Mouse (Mus musculus) CD8-positive naive resting alpha-beta T cell, adult 2 months (primary cell): Measurements from ENCODE around the gene Hspa1l.
A peak's percentile ranks its signal among the peaks of the same experiment; 100 is the strongest.
"Not testable (repeated sequence)": the region's sequence is repeated elsewhere in the genome, so short reads cannot be mapped to it uniquely, and the experiment has no call there.

Experiments
- DNase-seq, 2 experiments: peaks; one replicate each; pipeline ENCODE4 v3.0.0; 2022; ENCODE audit warnings: low read depth in 2 of 2, low spot score in 2 of 2

Hspa1l gene

GRCm38 (mm10) chr17:35002153-35002865 lies 29.8 kb downstream of the Hspa1l start:
- DNase-seq, result no peak

GRCm38 (mm10) chr17:35003022-35003838 lies 30.7 kb downstream of the Hspa1l start:
- DNase-seq, result no peak

GRCm38 (mm10) chr17:35004075-35004717 lies 31.7 kb downstream of the Hspa1l start:
- no peak for DNase-seq

GRCm38 (mm10) chr17:35005158-35005557 lies 32.7 kb downstream of the Hspa1l start:
- DNase-seq, result no peak

- DNase-seq, result not testable (repeated sequence)
These were observed 33.4 kb downstream of the Hspa1l start for GRCm38 (mm10) chr17:35005902-35006301.

- DNase-seq, result no peak
These were observed 35.0 kb downstream of the Hspa1l start for GRCm38 (mm10) chr17:35007387-35007991.

GRCm38 (mm10) chr17:35009586-35009985 lies 37.1 kb downstream of the Hspa1l start:
- DNase-seq, result no peak

GRCm38 (mm10) chr17:35011440-35011839 lies 38.9 kb downstream of the Hspa1l start:
- DNase-seq, result no peak

- no peak for DNase-seq
These were observed 39.9 kb downstream of the Hspa1l start for GRCm38 (mm10) chr17:35012430-35012829.

- DNase-seq, result no peak
These were observed 40.7 kb downstream of the Hspa1l start for GRCm38 (mm10) chr17:35013221-35013620.

GRCm38 (mm10) chr17:35015296-35015695 lies 42.8 kb downstream of the Hspa1l start:
- no peak for DNase-seq

- DNase-seq, result no peak
These were observed 43.9 kb downstream of the Hspa1l start, which contains the start of gene Vwa7 for GRCm38 (mm10) chr17:35016376-35016775. Gene Vwa7, plus strand, starts transcription at chr17:35016579.

GRCm38 (mm10) chr17:35016791-35017705 lies 44.5 kb downstream of the Hspa1l start:
- DNase-seq, result no peak

GRCm38 (mm10) chr17:35017706-35018030 lies 45.2 kb downstream of the Hspa1l start:
- no peak for DNase-seq

- no peak for DNase-seq
These were observed 45.7 kb downstream of the Hspa1l start for GRCm38 (mm10) chr17:35018171-35018570.

GRCm38 (mm10) chr17:35019894-35020293 lies 47.4 kb downstream of the Hspa1l start:
- DNase-seq, result no peak

- no peak for DNase-seq
These were observed 48.0 kb downstream of the Hspa1l start for GRCm38 (mm10) chr17:35020551-35020950.

GRCm38 (mm10) chr17:35021163-35021808 lies 48.8 kb downstream of the Hspa1l start:
- DNase-seq, result peak; percentile 87 to 92

- no peak for DNase-seq
These were observed 49.5 kb downstream of the Hspa1l start for GRCm38 (mm10) chr17:35021842-35022477.
